Mouse (Mus musculus): Measurements from ENCODE around the gene N4bp2l1. TPM values are rescaled to one million over a fixed set of nuclear protein-coding genes. Genes with fewer than 3 reads are reported as not detected.

N4bp2l1 gene
- polyA plus RNA-seq, 1 experiment from 2014 or later: 13.3 TPM

DNA sequence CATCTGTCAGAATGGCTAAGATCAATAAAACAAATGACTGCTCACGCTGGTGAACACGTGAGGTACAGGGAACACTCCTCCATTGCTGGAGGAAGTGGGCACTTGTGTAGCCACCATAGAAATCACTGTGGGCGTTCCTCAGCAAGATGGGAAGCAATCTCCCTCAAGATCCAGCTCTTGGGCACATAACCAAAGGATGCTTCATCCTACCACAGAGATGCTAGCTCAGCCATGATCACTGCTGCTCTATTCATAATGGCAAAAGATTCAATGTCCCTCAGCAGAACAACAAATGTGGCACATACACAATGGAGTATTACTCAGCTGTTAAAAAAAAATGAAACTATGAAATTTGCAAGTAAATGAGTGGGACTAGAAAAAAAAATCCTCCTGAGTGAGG, 19.7 kb upstream of the N4bp2l1 start:
- Histone ChIP-seq H3K4me1 (replicated peaks) (0 out of 2 replicates have a peak, but pooled peaks cover 4% of the 10 kb centered on the region), H3K36me3 (replicated peaks) (no peaks in the 10 kb centered on the region), H3K27me3 (no peaks in the 10 kb centered on the region), H3K9ac (no peak overlapping the region), H3K9me3 (replicated peaks) (no peaks in the 10 kb centered on the region), H3K4me2 (no peak overlapping the region), H3K4me3 (replicated peaks) (no peak overlapping the region), H3K27ac (replicated peaks) (no peak overlapping the region)
- 50% methylated on average over 3 of the region's 3 CpGs for WGBS (ENCODE audit: insufficient replicate concordance)
- no peak for ATAC-seq (ENCODE audit: insufficient read depth)

DNA sequence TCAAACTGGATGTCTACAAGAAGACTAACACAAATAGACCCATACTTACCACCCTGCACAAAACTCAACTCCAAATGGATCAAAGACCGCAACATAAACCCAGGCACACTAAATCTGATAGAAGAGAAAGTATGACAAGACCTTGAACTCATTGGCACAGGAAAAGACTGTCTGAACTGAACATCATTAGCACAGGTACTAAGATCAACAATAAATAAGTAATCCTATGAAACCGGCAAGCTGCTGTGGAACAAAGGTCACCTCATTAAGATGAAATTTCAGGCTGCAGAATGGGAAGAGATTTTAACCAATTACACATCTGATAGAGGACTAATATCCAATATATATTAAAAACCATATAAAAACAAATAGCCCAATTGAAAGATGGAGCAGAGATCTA, 19.2 kb upstream of the N4bp2l1 start:
- ATAC-seq (ENCODE audit: insufficient read depth): no peak
- 83% methylated on average over 2 of the region's 2 CpGs for WGBS (ENCODE audit: insufficient replicate concordance)
- no peak overlapping the region for H3K4me2 ChIP-seq
- no peak overlapping the region for H3K4me3 ChIP-seq (replicated peaks)
- no peak overlapping the region for H3K27ac ChIP-seq (replicated peaks)
- H3K9ac ChIP-seq: no peak overlapping the region
- no peaks in the 10 kb centered on the region for H3K36me3 ChIP-seq (replicated peaks)
- no peaks in the 10 kb centered on the region for H3K9me3 ChIP-seq (replicated peaks)
- no peaks in the 10 kb centered on the region for H3K27me3 ChIP-seq
- H3K4me1 ChIP-seq (replicated peaks): 0 out of 2 replicates have a peak, but pooled peaks cover 5% of the 10 kb centered on the region

DNA sequence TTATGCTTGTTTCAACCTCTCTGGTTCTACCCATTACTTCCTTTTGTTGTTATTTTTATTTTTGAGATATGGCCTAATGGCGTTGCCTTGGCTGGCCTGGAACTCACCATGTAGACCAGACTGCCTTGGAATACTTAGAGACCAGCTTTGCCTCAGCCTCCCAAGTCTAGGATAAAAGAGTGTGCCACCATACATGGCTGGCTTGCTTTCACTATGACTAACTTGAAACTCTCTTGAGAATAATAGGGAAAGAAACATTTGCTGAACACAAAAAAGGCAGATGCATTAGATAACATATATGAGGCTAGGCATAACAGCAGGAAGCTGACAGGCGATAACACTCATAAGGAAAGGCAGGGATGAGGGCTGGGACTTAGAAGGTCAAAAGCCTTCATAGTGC, 17.1 kb upstream of the N4bp2l1 start:
- H3K4me2 ChIP-seq: no peak overlapping the region
- WGBS (ENCODE audit: insufficient replicate concordance): 60% methylated on average over 2 of the region's 2 CpGs
- no peaks in the 10 kb centered on the region for H3K36me3 ChIP-seq (replicated peaks)
- no peak overlapping the region for H3K27ac ChIP-seq (replicated peaks)
- no peaks in the 10 kb centered on the region for H3K27me3 ChIP-seq
- no peak for ATAC-seq (ENCODE audit: insufficient read depth)
- H3K4me3 ChIP-seq (replicated peaks): no peak overlapping the region
- no peaks in the 10 kb centered on the region for H3K9me3 ChIP-seq (replicated peaks)
- 0 out of 2 replicates have a peak, but pooled peaks cover 5% of the 10 kb centered on the region for H3K4me1 ChIP-seq (replicated peaks)
- H3K9ac ChIP-seq: no peak overlapping the region

- no peak for ATAC-seq (ENCODE audit: insufficient read depth)
- Histone ChIP-seq H3K27me3 (no peaks in the 10 kb centered on the region), H3K9me3 (replicated peaks) (no peaks in the 10 kb centered on the region), H3K27ac (replicated peaks) (no peak overlapping the region), H3K4me1 (replicated peaks) (0 out of 2 replicates have a peak, but pooled peaks cover 5% of the 10 kb centered on the region), H3K36me3 (replicated peaks) (no peaks in the 10 kb centered on the region), H3K4me3 (replicated peaks) (no peak overlapping the region), H3K9ac (no peak overlapping the region), H3K4me2 (no peak overlapping the region)
- WGBS (ENCODE audit: insufficient replicate concordance): 19% methylated on average over 12 of the region's 12 CpGs
Measured at GRCm38 (mm10) chr5:150611697-150612096, 14.7 kb upstream of the N4bp2l1 start.

DNA sequence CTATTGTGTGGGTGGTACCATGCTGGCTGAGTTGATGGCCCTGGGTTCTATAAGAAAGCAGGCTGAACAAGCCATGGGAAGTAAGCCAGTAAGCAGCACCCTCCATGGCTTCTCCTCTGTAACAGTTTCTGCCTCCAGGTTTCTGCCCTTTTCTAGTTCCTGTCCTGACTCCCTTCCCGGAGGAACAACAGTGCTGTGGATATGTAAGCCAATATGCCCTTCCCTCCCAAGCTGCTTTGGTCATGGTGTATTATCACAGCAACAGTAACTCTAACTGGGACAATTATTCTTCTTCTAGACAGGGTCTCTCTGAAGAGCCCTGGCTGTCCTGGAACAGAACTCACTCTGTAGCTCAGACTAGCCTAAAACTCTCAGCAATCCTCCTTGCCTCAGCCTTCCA, 14.1 kb upstream of the N4bp2l1 start:
- H3K4me1 ChIP-seq (replicated peaks): 0 out of 2 replicates have a peak, but pooled peaks cover 5% of the 10 kb centered on the region
- no peaks in the 10 kb centered on the region for H3K9me3 ChIP-seq (replicated peaks)
- H3K4me2 ChIP-seq: no peak overlapping the region
- no peaks in the 10 kb centered on the region for H3K27me3 ChIP-seq
- H3K9ac ChIP-seq: no peak overlapping the region
- H3K27ac ChIP-seq (replicated peaks): no peak overlapping the region
- ATAC-seq (ENCODE audit: insufficient read depth): no peak
- 66% methylated on average over 1 of the region's 1 CpGs for WGBS (ENCODE audit: insufficient replicate concordance)
- H3K36me3 ChIP-seq (replicated peaks): no peaks in the 10 kb centered on the region
- H3K4me3 ChIP-seq (replicated peaks): no peak overlapping the region

DNA sequence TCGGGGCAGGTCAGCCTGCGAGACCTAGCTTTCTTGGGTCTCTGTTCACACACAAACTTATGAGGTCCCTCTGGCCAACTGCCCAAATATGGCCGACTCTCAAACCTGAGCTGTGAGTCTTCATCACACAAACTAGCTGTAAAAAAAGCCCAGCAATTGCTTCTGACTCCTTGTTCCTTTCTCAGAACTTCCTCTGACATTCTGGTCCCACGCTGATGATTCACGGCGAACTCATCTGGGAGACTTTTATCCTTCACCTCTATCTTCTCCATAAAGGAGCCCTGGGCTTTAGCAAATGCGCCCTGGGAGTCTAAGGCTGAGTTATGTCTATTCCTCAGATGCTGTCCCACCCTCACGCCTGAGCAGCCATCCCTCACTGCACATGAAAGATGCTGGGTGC, 10.6 kb upstream of the N4bp2l1 start:
- no peak overlapping the region for H3K4me3 ChIP-seq (replicated peaks)
- H3K4me1 ChIP-seq (replicated peaks): 0 out of 2 replicates have a peak, but pooled peaks cover 5% of the 10 kb centered on the region
- H3K36me3 ChIP-seq (replicated peaks): no peaks in the 10 kb centered on the region
- H3K9me3 ChIP-seq (replicated peaks): no peaks in the 10 kb centered on the region
- H3K9ac ChIP-seq: no peak overlapping the region
- H3K4me2 ChIP-seq: no peak overlapping the region
- no peaks in the 10 kb centered on the region for H3K27me3 ChIP-seq
- 81% methylated on average over 8 of the region's 8 CpGs for WGBS (ENCODE audit: insufficient replicate concordance)
- ATAC-seq (ENCODE audit: insufficient read depth): no peak
- H3K27ac ChIP-seq (replicated peaks): no peak overlapping the region

GRCm38 (mm10) chr5:150606131-150606530, 9.1 kb upstream of the N4bp2l1 start:
- H3K27ac ChIP-seq (replicated peaks): no peak overlapping the region
- no peak overlapping the region for H3K4me3 ChIP-seq (replicated peaks)
- H3K9ac ChIP-seq: no peak overlapping the region
- H3K36me3 ChIP-seq (replicated peaks): no peaks in the 10 kb centered on the region
- 80% methylated on average over 6 of the region's 6 CpGs for WGBS (ENCODE audit: insufficient replicate concordance)
- no peaks in the 10 kb centered on the region for H3K27me3 ChIP-seq
- H3K9me3 ChIP-seq (replicated peaks): no peaks in the 10 kb centered on the region
- no peak overlapping the region for H3K4me2 ChIP-seq
- no peak for ATAC-seq (ENCODE audit: insufficient read depth)
- peaks cover 4% of the 10 kb centered on the region; the same call in 1 of the 2 replicates for H3K4me1 ChIP-seq (replicated peaks)

- Histone ChIP-seq H3K9ac (no peak overlapping the region), H3K27ac (replicated peaks) (no peak overlapping the region), H3K4me3 (replicated peaks) (no peak overlapping the region), H3K27me3 (no peaks in the 10 kb centered on the region), H3K36me3 (replicated peaks) (no peaks in the 10 kb centered on the region), H3K9me3 (replicated peaks) (no peaks in the 10 kb centered on the region), H3K4me2 (peak overlapping the region; percentile 13; the same call in 1 of the 2 replicates), H3K4me1 (replicated peaks) (peaks cover 39% of the 10 kb centered on the region)
- WGBS (ENCODE audit: insufficient replicate concordance): 81% methylated on average over 14 of the region's 14 CpGs
- no peak for ATAC-seq (ENCODE audit: insufficient read depth)
Measured at GRCm38 (mm10) chr5:150601441-150602230, 4.6 kb upstream of the N4bp2l1 start.

- Histone ChIP-seq H3K27ac (replicated peaks) (no peak overlapping the region), H3K4me3 (replicated peaks) (no peak overlapping the region), H3K4me2 (peak overlapping the region; percentile 13), H3K27me3 (no peaks in the 10 kb centered on the region), H3K4me1 (replicated peaks) (peaks cover 41% of the 10 kb centered on the region), H3K9me3 (replicated peaks) (no peaks in the 10 kb centered on the region), H3K9ac (no peak overlapping the region), H3K36me3 (replicated peaks) (no peaks in the 10 kb centered on the region)
- WGBS (ENCODE audit: insufficient replicate concordance): 54% methylated on average over 20 of the region's 20 CpGs
- no peak for ATAC-seq (ENCODE audit: insufficient read depth)
Measured at GRCm38 (mm10) chr5:150600554-150601440, 3.8 kb upstream of the N4bp2l1 start.

- Histone ChIP-seq H3K36me3 (replicated peaks) (no peaks in the 10 kb centered on the region), H3K4me3 (replicated peaks) (peak overlapping the region; percentile 39), H3K4me1 (replicated peaks) (peaks cover 52% of the 10 kb centered on the region), H3K9ac (no peak overlapping the region), H3K27me3 (no peaks in the 10 kb centered on the region), H3K27ac (replicated peaks) (peak overlapping the region; percentile 71), H3K4me2 (peak overlapping the region; percentile 54), H3K9me3 (replicated peaks) (no peaks in the 10 kb centered on the region)
- WGBS (ENCODE audit: insufficient replicate concordance): 55% methylated on average over 13 of the region's 13 CpGs
- no peak for ATAC-seq (ENCODE audit: insufficient read depth)
Measured at GRCm38 (mm10) chr5:150599301-150600294, 2.6 kb upstream of the N4bp2l1 start.
